ENCODE assay signal across 15 mouse cellular contexts in genomic region chr3:105412229-105412628, GRCm38 (mm10). TPM values are rescaled to one million over a fixed set of nuclear protein-coding genes. Genes with fewer than 3 reads are reported as not detected.
DNase-seq lines count a peak whose midpoint lies in the region; ATAC-seq lines count a peak whose summit lies in the region.
"Had no signal": no experiment of that assay in that cellular context is flagged by ENCODE, and none has a peak within 500 bp of the region (broad histone marks: within the 10 kb centered on the region; RNA-seq: fewer than 3 reads in every experiment).

No protein-coding gene starts in this region.

- ATAC-seq in common myeloid progenitor, adult 5-6 weeks (replicated peaks; ENCODE audit: low read depth, poor library complexity, severe bottlenecking): 0 out of 2 replicates have a peak, but pooled peaks have one; percentile 18
- ATAC-seq: activated CD4-positive, CD25-positive, alpha-beta regulatory T cell, adult 4 months had no signal

- peak; percentile 9 for DNase-seq in gastrocnemius, postnatal 10 days
- no peak for DNase-seq in gastrocnemius, adult 8-10 months (ENCODE audit: low spot score in 2 of 2)
- DNase-seq in right cerebral cortex, postnatal 10 days (ENCODE audit: low spot score in 2 of 2): peak; percentile 39 to 54
- no peak for DNase-seq in right cerebral cortex, postnatal 36 days (ENCODE audit: low spot score in 2 of 2)
- DNase-seq in cerebellum, adult 11 months: peak; percentile 50
- DNase-seq in frontal cortex, postnatal 10 days (ENCODE audit: low spot score in 2 of 2): no peak
- DNase-seq: kidney, adult 18-20 months; kidney, postnatal 4 days; liver; lung, embryonic 14.5 days had no signal

RNA-seq across cellular contexts. Expression of gene Kcnd3, which starts 39.9 kb away (rescaled TPM):
- under 1 TPM; 0.66 to 0.77 TPM for total RNA-seq in gastrocnemius, postnatal 10 days (2021)
- under 1 TPM; 0.05 to 0.18 (median 0.14) TPM for total RNA-seq in gastrocnemius, adult 8-10 months (2022)
- not detected in 2 replicates for total RNA-seq in common myeloid progenitor, adult 5-6 weeks (2017)
- total RNA-seq: megakaryocyte, adult 5-6 weeks; MEL; monocyte, adult 5-6 weeks had no signal

Comparison
In these comparisons a context has a peak if more than half of its experiments do, and no peak if none do; other contexts are left out.
1. DNase-seq: peak in gastrocnemius, postnatal 10 days (single experiment), right cerebral cortex, postnatal 10 days (2 of 2) and cerebellum, adult 11 months (single experiment); none in gastrocnemius, adult 8-10 months (0 of 2), right cerebral cortex, postnatal 36 days (0 of 2) and frontal cortex, postnatal 10 days (0 of 2).